Mouse (Mus musculus) forebrain, embryonic 13.5 days (tissue): ENCODE results near the gene Gm20388. TPM values are rescaled to one million over a fixed set of nuclear protein-coding genes. Genes with fewer than 3 reads are reported as not detected.

Source experiments
- ATAC-seq: fragments of 200-750 bp; cut with Nextera tagmentation; 2 replicates; pipeline ENCODE4 v1.8.0; 2017
- H3K27ac ChIP-seq: fragments of 300-500 bp; sonication (generic); 2 replicates; pipeline ENCODE4 v1.5.1; 2015; ENCODE audit warnings: inconsistent platforms, mild to moderate bottlenecking, moderate library complexity
- H3K27me3 ChIP-seq: fragments of 300-500 bp; sonication (generic); 2 replicates; pipeline ENCODE4 v1.6.1; 2015; ENCODE audit warnings: mild to moderate bottlenecking, inconsistent platforms
- H3K36me3 ChIP-seq: fragments of 300-500 bp; sonication (generic); 2 replicates; pipeline ENCODE4 v1.6.1; 2015; ENCODE audit warnings: mild to moderate bottlenecking, inconsistent platforms; ENCODE audit not compliant: poor library complexity, severe bottlenecking
- H3K4me1 ChIP-seq: fragments of 300-500 bp; sonication (generic); 2 replicates; pipeline ENCODE4 v1.6.1; 2015; ENCODE audit warnings: inconsistent platforms
- H3K4me2 ChIP-seq: fragments of 300-500 bp; sonication (generic); 2 replicates; pipeline ENCODE4 v1.6.1; 2015; ENCODE audit warnings: inconsistent platforms, mild to moderate bottlenecking, moderate library complexity
- H3K4me3 ChIP-seq: fragments of 300-500 bp; sonication (generic); 2 replicates; pipeline ENCODE4 v1.5.1; 2015; ENCODE audit warnings: mild to moderate bottlenecking, inconsistent platforms
- H3K9ac ChIP-seq: fragments of 300-500 bp; sonication (generic); 2 replicates; pipeline ENCODE4 v1.6.1; 2015; ENCODE audit warnings: mild to moderate bottlenecking, inconsistent platforms
- H3K9me3 ChIP-seq: fragments of 300-500 bp; sonication (generic); replicated peaks from 2 replicates; pipeline ENCODE4 v1.6.1; 2016; ENCODE audit warnings: inconsistent platforms
- WGBS: fragments of 180-500 bp; shearing (Covaris S2); methylation state at CpG from one replicate; pipeline ENCODE4 v1.1.7; 2015; 5-methylcytosine and 5-hydroxymethylcytosine counted together
- polyA plus RNA-seq: library from polyadenylated mRNA; unstranded; fragments of >200 nt; fragmentation: Nextera tagmentation; extraction: Ambion mirVana; gene quantifications from 2 replicates; pipeline ENCODE4 v1.2.1, GENCODE M21; 2015

Gene Gm20388
- polyA plus RNA-seq, 1 experiment from 2014 or later, result 5.6 TPM

GRCm38 (mm10) chr8:120057078-120057477, 146.4 kb downstream of the Gm20388 start:
- 83% methylated on average over 2 of the region's 2 CpGs for WGBS
- Histone ChIP-seq H3K36me3 (no peaks in the 10 kb centered on the region), H3K27me3 (no peaks in the 10 kb centered on the region), H3K4me1 (no peaks in the 10 kb centered on the region), H3K4me2 (no peak overlapping the region), H3K9me3 (no peaks in the 10 kb centered on the region), H3K9ac (no peak overlapping the region), H3K4me3 (no peak overlapping the region), H3K27ac (no peak overlapping the region)
- no peak for ATAC-seq

GRCm38 (mm10) chr8:120062742-120063141, 152.1 kb downstream of the Gm20388 start:
- H3K9me3 ChIP-seq, result no peaks in the 10 kb centered on the region
- 92% methylated on average over 14 of the region's 14 CpGs for WGBS

GRCm38 (mm10) chr8:120063326-120063725, 152.7 kb downstream of the Gm20388 start:
- Histone ChIP-seq H3K27ac (no peak overlapping the region), H3K4me1 (no peaks in the 10 kb centered on the region), H3K36me3 (no peaks in the 10 kb centered on the region), H3K4me3 (no peak overlapping the region), H3K9me3 (no peaks in the 10 kb centered on the region), H3K4me2 (no peak overlapping the region), H3K9ac (no peak overlapping the region), H3K27me3 (no peaks in the 10 kb centered on the region)
- WGBS, result 81% methylated on average over 3 of the region's 3 CpGs
- no peak for ATAC-seq

More at GRCm38 (mm10) chr8:120062742-120063141, 152.1 kb downstream of the Gm20388 start:
- H3K27ac ChIP-seq, result no peak overlapping the region
- no peak overlapping the region for H3K4me2 ChIP-seq
- no peaks in the 10 kb centered on the region for H3K27me3 ChIP-seq
- H3K36me3 ChIP-seq, result no peaks in the 10 kb centered on the region
- no peak overlapping the region for H3K4me3 ChIP-seq
- H3K9ac ChIP-seq, result no peak overlapping the region
- ATAC-seq, result no peak
- H3K4me1 ChIP-seq, result no peaks in the 10 kb centered on the region

- Histone ChIP-seq H3K36me3 (no peaks in the 10 kb centered on the region), H3K27ac (no peak overlapping the region), H3K4me1 (no peaks in the 10 kb centered on the region), H3K27me3 (no peaks in the 10 kb centered on the region), H3K4me2 (no peak overlapping the region), H3K4me3 (no peak overlapping the region), H3K9ac (no peak overlapping the region), H3K9me3 (no peaks in the 10 kb centered on the region)
- ATAC-seq, result no peak
- WGBS, result 91% methylated on average over 8 of the region's 8 CpGs
Measured at GRCm38 (mm10) chr8:120065611-120066010, 155.0 kb downstream of the Gm20388 start.

GRCm38 (mm10) chr8:120066226-120066625, 155.6 kb downstream of the Gm20388 start:
- H3K9me3 ChIP-seq, result no peaks in the 10 kb centered on the region
- no peak for ATAC-seq
- H3K27me3 ChIP-seq, result no peaks in the 10 kb centered on the region
- H3K27ac ChIP-seq, result no peak overlapping the region
- H3K4me2 ChIP-seq, result no peak overlapping the region
- no peaks in the 10 kb centered on the region for H3K36me3 ChIP-seq
- H3K4me3 ChIP-seq, result no peak overlapping the region
- no peak overlapping the region for H3K9ac ChIP-seq
- no peaks in the 10 kb centered on the region for H3K4me1 ChIP-seq
- WGBS, result 87% methylated on average over 4 of the region's 4 CpGs

- no peaks in the 10 kb centered on the region for H3K4me1 ChIP-seq
- no peaks in the 10 kb centered on the region for H3K27me3 ChIP-seq
- H3K36me3 ChIP-seq, result no peaks in the 10 kb centered on the region
- no peak overlapping the region for H3K27ac ChIP-seq
- H3K4me3 ChIP-seq, result no peak overlapping the region
- WGBS, result 61% methylated on average over 19 of the region's 19 CpGs
- H3K9ac ChIP-seq, result no peak overlapping the region
- H3K9me3 ChIP-seq, result no peaks in the 10 kb centered on the region
- H3K4me2 ChIP-seq, result no peak overlapping the region
- ATAC-seq, result no peak
Measured at GRCm38 (mm10) chr8:120067936-120068668, 157.5 kb downstream of the Gm20388 start.

- ATAC-seq, result peak; percentile 75
- Histone ChIP-seq H3K4me2 (no peak overlapping the region), H3K27ac (no peak overlapping the region), H3K4me3 (no peak overlapping the region), H3K4me1 (no peaks in the 10 kb centered on the region), H3K9me3 (no peaks in the 10 kb centered on the region), H3K36me3 (no peaks in the 10 kb centered on the region), H3K27me3 (no peaks in the 10 kb centered on the region), H3K9ac (no peak overlapping the region)
- WGBS, result 25% methylated on average over 4 of the region's 4 CpGs
Measured at GRCm38 (mm10) chr8:120071684-120072083, 161.0 kb downstream of the Gm20388 start.

GRCm38 (mm10) chr8:120072259-120072658, 161.6 kb downstream of the Gm20388 start:
- no peak overlapping the region for H3K27ac ChIP-seq
- no peak for ATAC-seq
- H3K4me2 ChIP-seq, result no peak overlapping the region
- H3K4me3 ChIP-seq, result no peak overlapping the region
- no peaks in the 10 kb centered on the region for H3K27me3 ChIP-seq
- WGBS, result 79% methylated on average over 9 of the region's 9 CpGs
- no peaks in the 10 kb centered on the region for H3K9me3 ChIP-seq
- H3K9ac ChIP-seq, result no peak overlapping the region
- no peaks in the 10 kb centered on the region for H3K36me3 ChIP-seq
- H3K4me1 ChIP-seq, result no peaks in the 10 kb centered on the region

GRCm38 (mm10) chr8:120072827-120073226, 162.2 kb downstream of the Gm20388 start:
- no peak overlapping the region for H3K9ac ChIP-seq
- no peak for ATAC-seq
- H3K36me3 ChIP-seq, result no peaks in the 10 kb centered on the region
- H3K9me3 ChIP-seq, result no peaks in the 10 kb centered on the region
- no peaks in the 10 kb centered on the region for H3K27me3 ChIP-seq
- no peak overlapping the region for H3K4me2 ChIP-seq
- no peaks in the 10 kb centered on the region for H3K4me1 ChIP-seq
- H3K4me3 ChIP-seq, result no peak overlapping the region
- H3K27ac ChIP-seq, result no peak overlapping the region
- 87% methylated on average over 8 of the region's 8 CpGs for WGBS

GRCm38 (mm10) chr8:120074516-120074915, 163.9 kb downstream of the Gm20388 start:
- Histone ChIP-seq H3K27ac (no peak overlapping the region), H3K4me3 (no peak overlapping the region), H3K4me1 (no peaks in the 10 kb centered on the region), H3K9me3 (no peaks in the 10 kb centered on the region), H3K4me2 (no peak overlapping the region), H3K27me3 (no peaks in the 10 kb centered on the region), H3K36me3 (no peaks in the 10 kb centered on the region), H3K9ac (no peak overlapping the region)
- WGBS, result 78% methylated on average over 6 of the region's 6 CpGs
- ATAC-seq, result no peak

- no peak overlapping the region for H3K4me2 ChIP-seq
- 34% methylated on average over 6 of the region's 6 CpGs for WGBS
- H3K4me3 ChIP-seq, result no peak overlapping the region
- H3K36me3 ChIP-seq, result peaks cover 7% of the 10 kb centered on the region; the same call in 1 of the 2 replicates
- H3K27ac ChIP-seq, result no peak overlapping the region
- H3K9me3 ChIP-seq, result no peaks in the 10 kb centered on the region
- no peaks in the 10 kb centered on the region for H3K27me3 ChIP-seq
- H3K4me1 ChIP-seq, result no peaks in the 10 kb centered on the region
- no peak for ATAC-seq
- H3K9ac ChIP-seq, result no peak overlapping the region
Measured at GRCm38 (mm10) chr8:120075347-120075746, 164.7 kb downstream of the Gm20388 start.

GRCm38 (mm10) chr8:120078080-120078479, 167.4 kb downstream of the Gm20388 start:
- H3K4me1 ChIP-seq, result no peaks in the 10 kb centered on the region
- ATAC-seq, result peak; percentile 68
- H3K4me3 ChIP-seq, result no peak overlapping the region
- no peak overlapping the region for H3K27ac ChIP-seq
- no peak overlapping the region for H3K4me2 ChIP-seq
- no peaks in the 10 kb centered on the region for H3K27me3 ChIP-seq
- H3K9me3 ChIP-seq, result no peaks in the 10 kb centered on the region
- no peak overlapping the region for H3K9ac ChIP-seq
- H3K36me3 ChIP-seq, result peaks cover 34% of the 10 kb centered on the region
- WGBS, result 13% methylated on average over 10 of the region's 10 CpGs

- Histone ChIP-seq H3K9ac (no peak overlapping the region), H3K36me3 (peaks cover 43% of the 10 kb centered on the region), H3K4me3 (no peak overlapping the region), H3K27me3 (no peaks in the 10 kb centered on the region), H3K27ac (no peak overlapping the region), H3K4me2 (no peak overlapping the region), H3K9me3 (no peaks in the 10 kb centered on the region), H3K4me1 (no peaks in the 10 kb centered on the region)
- no peak for ATAC-seq
- WGBS, result 61% methylated on average over 5 of the region's 5 CpGs
Measured at GRCm38 (mm10) chr8:120079361-120079760, 168.7 kb downstream of the Gm20388 start.
